Mouse (Mus musculus): Measurements from ENCODE around the gene Crybb3. TPM values are rescaled to one million over a fixed set of nuclear protein-coding genes. Genes with fewer than 3 reads are reported as not detected.

Crybb3 gene
- total RNA-seq, 4 experiments from 2014 or later, result 0.53 to 2.6 TPM; not detected in 2

- DNase-seq (ENCODE audit: low spot score in 2 of 2), result no peak
Measured at GRCm38 (mm10) chr5:113050581-113051185, 30.7 kb downstream of the Crybb3 start.

- DNase-seq (ENCODE audit: low spot score in 2 of 2), result peak in 1 of 2 experiments; percentile 29
Measured at GRCm38 (mm10) chr5:113049876-113050275, 31.5 kb downstream of the Crybb3 start.

- peak in 1 of 2 experiments; percentile 66 for DNase-seq (ENCODE audit: low spot score in 2 of 2)
Measured at GRCm38 (mm10) chr5:113045511-113046273, 35.7 kb downstream of the Crybb3 start.

- peak in 1 of 2 experiments; percentile 73 for DNase-seq (ENCODE audit: low spot score in 2 of 2)
Measured at GRCm38 (mm10) chr5:113043531-113043930, 37.9 kb downstream of the Crybb3 start.

GRCm38 (mm10) chr5:113041567-113042071 is 39.8 kb downstream of the Crybb3 start:
- DNase-seq (ENCODE audit: low spot score in 2 of 2), result peak in 1 of 2 experiments; percentile 75

GRCm38 (mm10) chr5:113040776-113041175 is 40.6 kb downstream of the Crybb3 start:
- peak in 1 of 2 experiments; percentile 47 for DNase-seq (ENCODE audit: low spot score in 2 of 2)

GRCm38 (mm10) chr5:113038601-113039000 is 42.8 kb downstream of the Crybb3 start:
- DNase-seq (ENCODE audit: low spot score in 2 of 2), result no peak

- DNase-seq (ENCODE audit: low spot score in 2 of 2), result no peak
Measured at GRCm38 (mm10) chr5:113035094-113036047, 46.0 kb downstream of the Crybb3 start.

- no peak for DNase-seq (ENCODE audit: low spot score in 2 of 2)
Measured at GRCm38 (mm10) chr5:113031201-113031754, 50.1 kb downstream of the Crybb3 start.

- no peak for DNase-seq (ENCODE audit: low spot score in 2 of 2)
Measured at GRCm38 (mm10) chr5:113030082-113030481, 51.3 kb downstream of the Crybb3 start.

- no peak for DNase-seq (ENCODE audit: low spot score in 2 of 2)
Measured at GRCm38 (mm10) chr5:113026706-113027105, 54.7 kb downstream of the Crybb3 start.

Other genes with a start within 250 kb of the Crybb3 start
- 1 to 10 TPM; 1.4 to 1.7 (median 1.5) TPM for gene Myo18b, start 185.2 kb downstream of the Crybb3 start, total RNA-seq (2022)
- 10 to 100 TPM; 72.3 to 87.3 (median 75.4) TPM for gene Grk3, start 65.8 kb downstream of the Crybb3 start, total RNA-seq (2022)
- not detected for gene Crybb2, start 11.5 kb downstream of the Crybb3 start, total RNA-seq (2022)
- 10 to 100 TPM; 33.9 to 38.7 (median 35.5) TPM for gene 2900026A02Rik, start 139.7 kb upstream of the Crybb3 start, total RNA-seq (2022)
- not detected for gene Tmem211, start 145.3 kb upstream of the Crybb3 start, total RNA-seq (2022)
- gene Sgsm1, start 229.2 kb upstream of the Crybb3 start, total RNA-seq (2022), result 100 to 1,000 TPM in 3 of 4 experiments, 10 to 100 TPM in 1; 84.7 to 123 (median 111) TPM

All from left cerebral cortex, adult 8-10 months (tissue).